Mouse (Mus musculus) MN1 (cell line): ENCODE results near the gene Emc1.
"Not testable (repeated sequence)": the region's sequence is repeated elsewhere in the genome, so short reads cannot be mapped to it uniquely, and the experiment has no call there.

Source experiments
- DNase-seq: peaks from one replicate; pipeline ENCODE4 v3.0.0-alpha.2; 2016; ENCODE audit warnings: low spot score

Gene Emc1

GRCm38 (mm10) chr4:139357211-139357610, 4.8 kb downstream of the Emc1 start:
- no peak for DNase-seq

- DNase-seq = no peak
These were observed 8.6 kb downstream of the Emc1 start for GRCm38 (mm10) chr4:139360761-139361548.

GRCm38 (mm10) chr4:139367336-139367735, 14.9 kb downstream of the Emc1 start:
- no peak for DNase-seq

- DNase-seq = no peak
These were observed 15.7 kb downstream of the Emc1 start for GRCm38 (mm10) chr4:139368038-139368437.

- DNase-seq = no peak
These were observed 20.7 kb downstream of the Emc1 start for GRCm38 (mm10) chr4:139373130-139373529.

GRCm38 (mm10) chr4:139373531-139373930, 21.1 kb downstream of the Emc1 start:
- DNase-seq = no peak

- DNase-seq = peak; percentile 42
These were observed 27.3 kb downstream of the Emc1 start for GRCm38 (mm10) chr4:139379719-139380118.

- DNase-seq = peak; percentile 98
These were observed 27.9 kb downstream of the Emc1 start for GRCm38 (mm10) chr4:139380207-139380748.

GRCm38 (mm10) chr4:139380775-139381451, 28.5 kb downstream of the Emc1 start:
- no peak for DNase-seq

- DNase-seq = no peak
These were observed 29.1 kb downstream of the Emc1 start for GRCm38 (mm10) chr4:139381452-139381845.

- DNase-seq = peak; percentile 25
These were observed 29.8 kb downstream of the Emc1 start for GRCm38 (mm10) chr4:139382231-139382630.

GRCm38 (mm10) chr4:139385841-139386240, 33.5 kb downstream of the Emc1 start:
- DNase-seq = not testable (repeated sequence)

GRCm38 (mm10) chr4:139386869-139387319, 34.5 kb downstream of the Emc1 start:
- peak; percentile 45 for DNase-seq

- DNase-seq = no peak
These were observed 37.2 kb downstream of the Emc1 start for GRCm38 (mm10) chr4:139389557-139389956.

GRCm38 (mm10) chr4:139395431-139395830, 43.0 kb downstream of the Emc1 start:
- peak; percentile 70 for DNase-seq

GRCm38 (mm10) chr4:139400487-139400886, 48.1 kb downstream of the Emc1 start:
- no peak for DNase-seq

GRCm38 (mm10) chr4:139403214-139403613, 50.8 kb downstream of the Emc1 start:
- no peak for DNase-seq

- DNase-seq = no peak
These were observed 59.0 kb downstream of the Emc1 start for GRCm38 (mm10) chr4:139411351-139411750.

GRCm38 (mm10) chr4:139417868-139418267, 65.5 kb downstream of the Emc1 start:
- no peak for DNase-seq

GRCm38 (mm10) chr4:139421621-139422020, 69.2 kb downstream of the Emc1 start:
- no peak for DNase-seq

- no peak for DNase-seq
These were observed 70.0 kb downstream of the Emc1 start for GRCm38 (mm10) chr4:139422409-139422808.

- DNase-seq = no peak
These were observed 70.9 kb downstream of the Emc1 start for GRCm38 (mm10) chr4:139423270-139423669.
